Comparison of ENCODE assay signal across 8 mouse cellular contexts in the genomic region with DNA sequence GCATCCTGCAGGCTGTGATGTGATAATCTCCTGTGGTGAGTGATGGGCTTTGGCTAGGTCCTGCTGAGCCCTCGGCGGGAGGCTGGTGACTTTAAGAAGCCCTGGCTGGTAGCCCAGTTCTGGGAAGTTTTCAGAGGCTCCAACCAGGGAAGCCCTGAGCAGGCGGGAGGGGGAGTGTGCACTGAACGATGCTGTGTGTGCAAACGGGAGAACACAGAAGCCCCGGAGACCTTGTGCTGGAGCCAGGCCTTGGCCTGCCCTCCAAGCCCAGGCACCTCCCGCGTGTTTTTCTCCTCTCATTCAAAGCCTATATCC. TPM values are rescaled to one million over a fixed set of nuclear protein-coding genes. Genes with fewer than 3 reads are reported as not detected.
DNase-seq lines count a peak whose midpoint lies in the region; ATAC-seq lines count a peak whose summit lies in the region.

No protein-coding gene starts in this region.

- H3K27me3 ChIP-seq in liver, embryonic 11.5 days (replicated peaks; ENCODE audit: control insufficient read depth, insufficient read depth, low read length) = 0 out of 2 replicates have a peak, but pooled peaks cover 2% of the 10 kb centered on the region
- peaks cover 49% of the 10 kb centered on the region for H3K27me3 ChIP-seq in forebrain, embryonic 10.5 days (ENCODE audit: poor library complexity, severe bottlenecking)
- H3K27me3 ChIP-seq in heart, embryonic 11.5 days (ENCODE audit: control insufficient read depth, insufficient read depth, low read length) = no peaks in the 10 kb centered on the region
- H3K27me3 ChIP-seq in kidney, embryonic 15.5 days = no peaks in the 10 kb centered on the region
- H3K27me3 ChIP-seq in limb, embryonic 15.5 days = no peaks in the 10 kb centered on the region

- H3K27ac ChIP-seq in liver, embryonic 11.5 days (ENCODE audit: low read depth, low read length) = peak overlapping the region; percentile 30; the same call in 1 of the 2 replicates
- peak overlapping the region; percentile 81 for H3K27ac ChIP-seq in forebrain, embryonic 10.5 days
- peak overlapping the region; percentile 81 for H3K27ac ChIP-seq in heart, embryonic 11.5 days (ENCODE audit: low read depth, low read length)
- peak overlapping the region; percentile 81 for H3K27ac ChIP-seq in kidney, embryonic 15.5 days
- H3K27ac ChIP-seq in limb, embryonic 15.5 days = peak overlapping the region; percentile 71

- no peak overlapping the region for H3K4me2 ChIP-seq in liver, embryonic 11.5 days
- H3K4me2 ChIP-seq in heart, embryonic 11.5 days = peak overlapping the region; percentile 22; the same call in 1 of the 2 replicates
- H3K4me2 ChIP-seq in kidney, embryonic 15.5 days = no peak overlapping the region
- 0 out of 2 replicates have a peak overlapping the region, but pooled peaks have one; percentile 11 for H3K4me2 ChIP-seq in limb, embryonic 15.5 days

- no peak overlapping the region for H3K9ac ChIP-seq in liver, embryonic 11.5 days (ENCODE audit: low read depth, low read length)
- H3K9ac ChIP-seq in heart, embryonic 11.5 days (ENCODE audit: low read depth, low read length) = peak overlapping the region; percentile 34; the same call in 1 of the 2 replicates
- 0 out of 2 replicates have a peak overlapping the region, but pooled peaks have one; percentile 17 for H3K9ac ChIP-seq in kidney, embryonic 15.5 days
- H3K9ac ChIP-seq in limb, embryonic 15.5 days = no peak overlapping the region

- H3K4me1 ChIP-seq in liver, embryonic 11.5 days (replicated peaks; ENCODE audit: control insufficient read depth, insufficient read depth, low read length) = peaks cover 6% of the 10 kb centered on the region; the same call in 1 of the 2 replicates
- peaks cover 73% of the 10 kb centered on the region for H3K4me1 ChIP-seq in forebrain, embryonic 10.5 days
- H3K4me1 ChIP-seq in heart, embryonic 11.5 days (ENCODE audit: control insufficient read depth, insufficient read depth, low read length) = peaks cover 41% of the 10 kb centered on the region
- H3K4me1 ChIP-seq in kidney, embryonic 15.5 days = peaks cover 59% of the 10 kb centered on the region
- H3K4me1 ChIP-seq in limb, embryonic 15.5 days = peaks cover 52% of the 10 kb centered on the region

- WGBS in liver, embryonic 11.5 days = 40% methylated on average over 8 of the region's 8 CpGs
- 21% methylated on average over 8 of the region's 8 CpGs for WGBS in forebrain, embryonic 10.5 days
- 7% methylated on average over 8 of the region's 8 CpGs for WGBS in heart, embryonic 11.5 days (ENCODE audit: insufficient replicate concordance)
- WGBS in kidney, embryonic 15.5 days = 23% methylated on average over 8 of the region's 8 CpGs
- 9% methylated on average over 8 of the region's 8 CpGs for WGBS in limb, embryonic 15.5 days

- no peaks in the 10 kb centered on the region for H3K9me3 ChIP-seq in liver, embryonic 11.5 days (ENCODE audit: control insufficient read depth, low read length)
- no peaks in the 10 kb centered on the region for H3K9me3 ChIP-seq in forebrain, embryonic 10.5 days
- no peaks in the 10 kb centered on the region for H3K9me3 ChIP-seq in heart, embryonic 11.5 days (replicated peaks; ENCODE audit: control insufficient read depth, low read length)
- H3K9me3 ChIP-seq in kidney, embryonic 15.5 days (replicated peaks) = no peaks in the 10 kb centered on the region
- H3K9me3 ChIP-seq in limb, embryonic 15.5 days = no peaks in the 10 kb centered on the region

- no peak overlapping the region for H3K4me3 ChIP-seq in liver, embryonic 11.5 days (ENCODE audit: low read depth, low read length)
- H3K4me3 ChIP-seq in forebrain, embryonic 10.5 days = no peak overlapping the region; the same call in 1 of the 2 replicates
- no peak overlapping the region for H3K4me3 ChIP-seq in heart, embryonic 11.5 days (ENCODE audit: low read depth, low read length)
- no peak overlapping the region for H3K4me3 ChIP-seq in kidney, embryonic 15.5 days (replicated peaks)
- no peak overlapping the region for H3K4me3 ChIP-seq in limb, embryonic 15.5 days

- no peak for ATAC-seq in liver, embryonic 11.5 days (replicated peaks; ENCODE audit: low FRiP score)
- ATAC-seq in heart, embryonic 11.5 days (replicated peaks; ENCODE audit: insufficient number of reproducible peaks, low FRiP score, low TSS enrichment) = no peak
- ATAC-seq in kidney, embryonic 15.5 days (replicated peaks; ENCODE audit: low FRiP score) = no peak
- peak; percentile 53; the same call in 1 of the 2 replicates for ATAC-seq in limb, embryonic 15.5 days (ENCODE audit: insufficient number of reproducible peaks, low FRiP score, low TSS enrichment, low read depth)

- no peak for DNase-seq in liver, embryonic 11.5 days (ENCODE audit: low spot score)
- no peak for DNase-seq in liver
- DNase-seq in forebrain, embryonic 10.5 days (ENCODE audit: extremely low spot score, low spot score) = no peak
- peak; percentile 93 for DNase-seq in ovary, adult 18-20 months (ENCODE audit: low spot score)
- no peak for DNase-seq in embryo, embryonic 10.5 days (ENCODE audit: low spot score)

- H3K36me3 ChIP-seq in liver, embryonic 11.5 days (ENCODE audit: control insufficient read depth, insufficient read depth, low read length) = no peaks in the 10 kb centered on the region
- no peaks in the 10 kb centered on the region for H3K36me3 ChIP-seq in forebrain, embryonic 10.5 days (replicated peaks)
- no peaks in the 10 kb centered on the region for H3K36me3 ChIP-seq in heart, embryonic 11.5 days (ENCODE audit: control insufficient read depth, insufficient read depth, low read length)
- H3K36me3 ChIP-seq in kidney, embryonic 15.5 days = no peaks in the 10 kb centered on the region
- no peaks in the 10 kb centered on the region for H3K36me3 ChIP-seq in limb, embryonic 15.5 days

RNA-seq across cellular contexts. Expression of a gene that starts 35.2 kb away (rescaled TPM):
- polyA plus RNA-seq in liver, embryonic 11.5 days (2014; fragmentation: Nextera tagmentation; extraction: Ambion mirVana) = 51.9 and 61.4 TPM in 2 replicates
- 27.5 and 28.6 TPM in 2 replicates for polyA plus RNA-seq in forebrain, embryonic 10.5 days (2016; fragmentation: Nextera tagmentation; extraction: Ambion mirVana)
- 129 and 157 TPM in 2 replicates for polyA plus RNA-seq in heart, embryonic 11.5 days (2014; fragmentation: Nextera tagmentation; extraction: Ambion mirVana)
- 53.7 and 58.5 TPM in 2 replicates for polyA plus RNA-seq in kidney, embryonic 15.5 days (2015; fragmentation: Nextera tagmentation; extraction: Ambion mirVana)
- polyA plus RNA-seq in limb, embryonic 15.5 days (2015; fragmentation: Nextera tagmentation; extraction: Ambion mirVana) = 39.0 and 52.5 TPM in 2 replicates

Comparison
In these comparisons a context has a peak if more than half of its experiments do, and no peak if none do; other contexts are left out.
1. H3K27ac ChIP-seq: peak in every context shown above with its lines; median percentile 81 in forebrain, embryonic 10.5 days; 81 in heart, embryonic 11.5 days; 81 in kidney, embryonic 15.5 days; 71 in limb, embryonic 15.5 days; 30 in liver, embryonic 11.5 days.
2. H3K4me2 ChIP-seq: peak in heart, embryonic 11.5 days (single experiment) and limb, embryonic 15.5 days (single experiment); none in liver, embryonic 11.5 days (single experiment) and kidney, embryonic 15.5 days (single experiment).
3. H3K9ac ChIP-seq: peak in heart, embryonic 11.5 days (single experiment) and kidney, embryonic 15.5 days (single experiment); none in liver, embryonic 11.5 days (single experiment) and limb, embryonic 15.5 days (single experiment).